Mouse (Mus musculus) lung, adult 2 months (tissue): ENCODE data around the gene Soga1.

ENCODE experiments used
- CTCF ChIP-seq: fragments of 200-500 bp; IDR thresholded peaks from 2 replicates; pipeline ENCODE4 v1.5.1; 2011; ENCODE audit warnings: mild to moderate bottlenecking, low read length, control low read depth; ENCODE audit not compliant: insufficient read depth
- POLR2A ChIP-seq: fragments of 200-500 bp; IDR thresholded peaks from 2 replicates; pipeline ENCODE4 v1.6.1; 2011; ENCODE audit warnings: low read depth, mild to moderate bottlenecking, control low read depth, low read length, borderline replicate concordance; ENCODE audit errors: extremely low read depth

GRCm38 (mm10) chr2:157057186-157057585 lies 21.9 kb downstream of the Soga1 start:
- TF ChIP-seq CTCF (no peak), POLR2A (no peak)
